11 mouse cellular contexts compared by ENCODE assay signal in the genomic region with DNA sequence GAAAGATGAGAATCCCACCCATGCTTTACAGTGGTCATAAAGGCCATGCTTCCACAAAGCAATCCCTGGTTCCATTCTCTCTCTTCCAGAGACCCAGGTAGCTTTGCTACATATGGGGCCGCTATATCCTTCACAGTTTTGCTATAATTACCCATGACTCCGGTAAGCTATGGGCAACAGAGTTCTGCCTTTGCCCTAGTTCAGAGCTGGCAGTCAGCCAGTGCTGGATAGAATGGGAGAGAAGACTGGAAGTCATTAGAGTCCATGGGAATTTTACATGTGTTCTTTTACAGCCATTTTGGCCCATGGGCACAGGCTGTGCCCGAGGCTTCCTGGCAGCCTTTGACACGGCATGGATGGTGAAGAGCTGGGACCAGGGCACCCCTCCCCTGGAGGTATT.
DNase-seq lines count a peak whose midpoint lies in the region; ATAC-seq and TF ChIP-seq lines count a peak whose summit lies in the region.
"Had no signal": no experiment of that assay in that cellular context is flagged by ENCODE, and none has a peak within 500 bp of the region (broad histone marks: within the 10 kb centered on the region; RNA-seq: fewer than 3 reads in every experiment).

No protein-coding gene starts in this region.

- H3K79me2 ChIP-seq in heart, adult 2 months (replicated peaks; ENCODE audit: control insufficient read depth, insufficient read depth, low read length), result no peaks in the 10 kb centered on the region

- H3K9me3 ChIP-seq in midbrain, postnatal 0 days (ENCODE audit: low read length), result no peaks in the 10 kb centered on the region
- H3K9me3 ChIP-seq in midbrain, embryonic 16.5 days (replicated peaks; ENCODE audit: control insufficient read depth, low read length, poor library complexity, severe bottlenecking), result no peaks in the 10 kb centered on the region
- H3K9me3 ChIP-seq in embryonic facial prominence, embryonic 15.5 days (replicated peaks), result no peaks in the 10 kb centered on the region
- H3K9me3 ChIP-seq in limb, embryonic 14.5 days (ENCODE audit: control insufficient read depth, low read length), result no peaks in the 10 kb centered on the region

- H3K4me3 ChIP-seq in heart, adult 2 months, result no peak overlapping the region
- no peak overlapping the region for H3K4me3 ChIP-seq in midbrain, postnatal 0 days (ENCODE audit: low read depth, low read length)
- no peak overlapping the region for H3K4me3 ChIP-seq in midbrain, embryonic 16.5 days (ENCODE audit: low read depth, low read length)
- H3K4me3 ChIP-seq in embryonic facial prominence, embryonic 15.5 days (replicated peaks), result no peak overlapping the region
- H3K4me3 ChIP-seq in limb, embryonic 14.5 days (replicated peaks; ENCODE audit: low read length), result no peak overlapping the region
- H3K4me3 ChIP-seq: hindbrain, embryonic 13.5 days had no signal

- no peak for TF ChIP-seq EP300 in heart, adult 2 months (IDR thresholded peaks at IDR 0.05; ENCODE audit: insufficient read depth, low read depth, low read length)

- no peak for TF ChIP-seq POLR2A in heart, adult 2 months (IDR thresholded peaks at IDR 0.05; ENCODE audit: insufficient read depth, low read depth, low read length)
- TF ChIP-seq POLR2A in limb, embryonic 14.5 days (IDR thresholded peaks at IDR 0.05; ENCODE audit: borderline replicate concordance, extremely low read depth, insufficient read depth, insufficient read length), result no peak

- H3K36me3 ChIP-seq in heart, adult 2 months (ENCODE audit: control insufficient read depth, insufficient read depth, low read length), result peaks cover 4% of the 10 kb centered on the region
- H3K36me3 ChIP-seq in midbrain, postnatal 0 days (ENCODE audit: insufficient read depth, low read length), result no peaks in the 10 kb centered on the region
- no peaks in the 10 kb centered on the region for H3K36me3 ChIP-seq in midbrain, embryonic 16.5 days (ENCODE audit: control insufficient read depth, insufficient read depth, low read length)
- H3K36me3 ChIP-seq in embryonic facial prominence, embryonic 15.5 days, result no peaks in the 10 kb centered on the region
- H3K36me3 ChIP-seq in limb, embryonic 14.5 days (ENCODE audit: control insufficient read depth, insufficient read depth, low read length), result no peaks in the 10 kb centered on the region
- H3K36me3 ChIP-seq: hindbrain, embryonic 13.5 days had no signal

- no peak overlapping the region for H3K4me2 ChIP-seq in midbrain, postnatal 0 days (ENCODE audit: low read depth, low read length, poor library complexity, severe bottlenecking)
- no peak overlapping the region for H3K4me2 ChIP-seq in midbrain, embryonic 16.5 days (ENCODE audit: low read length)
- H3K4me2 ChIP-seq in embryonic facial prominence, embryonic 15.5 days (replicated peaks), result no peak overlapping the region
- H3K4me2 ChIP-seq in limb, embryonic 14.5 days (replicated peaks; ENCODE audit: low read depth, low read length, severe bottlenecking), result no peak overlapping the region
- H3K4me2 ChIP-seq: hindbrain, embryonic 13.5 days had no signal

- H3K27ac ChIP-seq in heart, adult 2 months, result no peak overlapping the region
- no peak overlapping the region for H3K27ac ChIP-seq in midbrain, postnatal 0 days (ENCODE audit: low read depth, low read length)
- H3K27ac ChIP-seq in midbrain, embryonic 16.5 days (ENCODE audit: low read length), result no peak overlapping the region
- H3K27ac ChIP-seq in embryonic facial prominence, embryonic 15.5 days (replicated peaks), result peak overlapping the region; percentile 48
- H3K27ac ChIP-seq in limb, embryonic 14.5 days (replicated peaks; ENCODE audit: low read depth, low read length), result no peak overlapping the region
- H3K27ac ChIP-seq: hindbrain, embryonic 13.5 days; macrophage had no signal

- no peak overlapping the region for H3K9ac ChIP-seq in heart, adult 2 months (ENCODE audit: low read depth, low read length)
- no peak overlapping the region for H3K9ac ChIP-seq in midbrain, postnatal 0 days (replicated peaks; ENCODE audit: low read length, poor library complexity, severe bottlenecking)
- no peak overlapping the region for H3K9ac ChIP-seq in midbrain, embryonic 16.5 days (ENCODE audit: low read depth, low read length)
- no peak overlapping the region for H3K9ac ChIP-seq in embryonic facial prominence, embryonic 15.5 days
- no peak overlapping the region for H3K9ac ChIP-seq in limb, embryonic 14.5 days (ENCODE audit: low read depth, low read length, severe bottlenecking)
- H3K9ac ChIP-seq: hindbrain, embryonic 13.5 days had no signal

- DNase-seq in heart, adult 2 months, result peak; percentile 41 to 45
- DNase-seq in heart, adult 9 months (ENCODE audit: low spot score in 2 of 2), result no peak
- peak; percentile 42 for DNase-seq in midbrain, postnatal 0 days (ENCODE audit: low spot score)
- peak; percentile 57 for DNase-seq in limb, embryonic 14.5 days (ENCODE audit: low spot score)
- no peak for DNase-seq in frontal cortex, postnatal 25 days (ENCODE audit: low spot score in 2 of 2)
- no peak for DNase-seq in B cell, adult 2 months
- DNase-seq: spleen, adult 18-20 months had no signal

- intact Hi-C loops in heart, adult 2 months (cut with DNase I), result no loop called here

- H3K27me3 ChIP-seq in heart, adult 2 months (ENCODE audit: control insufficient read depth, insufficient read depth, low read length), result no peaks in the 10 kb centered on the region
- no peaks in the 10 kb centered on the region for H3K27me3 ChIP-seq in midbrain, postnatal 0 days (ENCODE audit: insufficient read depth, low read length)
- no peaks in the 10 kb centered on the region for H3K27me3 ChIP-seq in midbrain, embryonic 16.5 days (ENCODE audit: control insufficient read depth, insufficient read depth, low read depth, low read length)
- no peaks in the 10 kb centered on the region for H3K27me3 ChIP-seq in embryonic facial prominence, embryonic 15.5 days
- no peaks in the 10 kb centered on the region for H3K27me3 ChIP-seq in limb, embryonic 14.5 days (ENCODE audit: control insufficient read depth, insufficient read depth, low read length)
- H3K27me3 ChIP-seq: hindbrain, embryonic 13.5 days had no signal

- no peak for TF ChIP-seq CTCF in heart, adult 2 months (IDR thresholded peaks at IDR 0.05)
- no peak for TF ChIP-seq CTCF in midbrain, postnatal 0 days (IDR thresholded peaks at IDR 0.05)

- ATAC-seq in midbrain, postnatal 0 days (ENCODE audit: low FRiP score), result no peak
- ATAC-seq in midbrain, embryonic 16.5 days, result no peak
- no peak for ATAC-seq in embryonic facial prominence, embryonic 15.5 days (ENCODE audit: insufficient number of reproducible peaks, low FRiP score, low TSS enrichment, low read depth)
- no peak for ATAC-seq in limb, embryonic 14.5 days (ENCODE audit: low FRiP score, low read depth)

- WGBS in heart, adult 2 months, result 56% methylated on average over 4 of the region's 4 CpGs
- WGBS in midbrain, postnatal 0 days, result 68% methylated on average over 4 of the region's 4 CpGs
- WGBS in midbrain, embryonic 16.5 days, result 76% methylated on average over 4 of the region's 4 CpGs
- WGBS in embryonic facial prominence, embryonic 15.5 days, result 32% methylated on average over 4 of the region's 4 CpGs
- WGBS in limb, embryonic 14.5 days, result 9% methylated on average over 4 of the region's 4 CpGs

- peaks cover 14% of the 10 kb centered on the region for H3K4me1 ChIP-seq in heart, adult 2 months (ENCODE audit: control insufficient read depth, insufficient read depth, low read length)
- H3K4me1 ChIP-seq in midbrain, postnatal 0 days (ENCODE audit: insufficient read depth, low read length), result no peaks in the 10 kb centered on the region; the same call in 1 of the 2 replicates
- no peaks in the 10 kb centered on the region for H3K4me1 ChIP-seq in midbrain, embryonic 16.5 days (ENCODE audit: control insufficient read depth, insufficient read depth, low read length)
- H3K4me1 ChIP-seq in embryonic facial prominence, embryonic 15.5 days, result peaks cover 21% of the 10 kb centered on the region
- peaks cover 16% of the 10 kb centered on the region for H3K4me1 ChIP-seq in limb, embryonic 14.5 days (ENCODE audit: control insufficient read depth, insufficient read depth, low read length)

Comparison
In these comparisons a context has a peak if more than half of its experiments do, and no peak if none do; other contexts are left out.
1. DNase-seq: peak in heart, adult 2 months (2 of 2), midbrain, postnatal 0 days (single experiment) and limb, embryonic 14.5 days (single experiment); none in heart, adult 9 months (0 of 2), frontal cortex, postnatal 25 days (0 of 2) and B cell, adult 2 months (0 of 2).